Mouse (Mus musculus): ENCODE measurements around the gene Scml4.

The Scml4 gene

GRCm38 (mm10) chr10:42860159-42860911 lies at the start of gene Scml4:
Gene Scml4, plus strand, starts transcription at chr10:42860370.
- DNase-seq (ENCODE audit: low read depth, low spot score): peak; percentile 81

- DNase-seq (ENCODE audit: low read depth, low spot score): no peak
Observed at GRCm38 (mm10) chr10:42825923-42826322, 34.2 kb upstream of the Scml4 start.

GRCm38 (mm10) chr10:42827155-42827554 lies 33.0 kb upstream of the Scml4 start:
- no peak for DNase-seq (ENCODE audit: low read depth, low spot score)

- no peak for DNase-seq (ENCODE audit: low read depth, low spot score)
Observed at GRCm38 (mm10) chr10:42830007-42830406, 30.2 kb upstream of the Scml4 start.

GRCm38 (mm10) chr10:42830409-42830808 lies 29.8 kb upstream of the Scml4 start:
- DNase-seq (ENCODE audit: low read depth, low spot score): no peak

- DNase-seq (ENCODE audit: low read depth, low spot score): no peak
Observed at GRCm38 (mm10) chr10:42832677-42833076, 27.5 kb upstream of the Scml4 start.

GRCm38 (mm10) chr10:42833871-42834727 lies 26.1 kb upstream of the Scml4 start:
- DNase-seq (ENCODE audit: low read depth, low spot score): no peak

- no peak for DNase-seq (ENCODE audit: low read depth, low spot score)
Observed at GRCm38 (mm10) chr10:42838106-42838505, 22.1 kb upstream of the Scml4 start.

- no peak for DNase-seq (ENCODE audit: low read depth, low spot score)
Observed at GRCm38 (mm10) chr10:42838736-42839135, 21.4 kb upstream of the Scml4 start.

- no peak for DNase-seq (ENCODE audit: low read depth, low spot score)
Observed at GRCm38 (mm10) chr10:42840036-42840435, 20.1 kb upstream of the Scml4 start.

- no peak for DNase-seq (ENCODE audit: low read depth, low spot score)
Observed at GRCm38 (mm10) chr10:42841531-42842195, 18.5 kb upstream of the Scml4 start.

- DNase-seq (ENCODE audit: low read depth, low spot score): peak; percentile 65
Observed at GRCm38 (mm10) chr10:42842358-42842757, 17.8 kb upstream of the Scml4 start.

- peak; percentile 73 for DNase-seq (ENCODE audit: low read depth, low spot score)
Observed at GRCm38 (mm10) chr10:42843416-42843815, 16.8 kb upstream of the Scml4 start.

- no peak for DNase-seq (ENCODE audit: low read depth, low spot score)
Observed at GRCm38 (mm10) chr10:42845480-42845879, 14.7 kb upstream of the Scml4 start.

GRCm38 (mm10) chr10:42848179-42849080 lies 11.7 kb upstream of the Scml4 start:
- DNase-seq (ENCODE audit: low read depth, low spot score): no peak

- DNase-seq (ENCODE audit: low read depth, low spot score): no peak
Observed at GRCm38 (mm10) chr10:42849081-42849400, 11.1 kb upstream of the Scml4 start.

- DNase-seq (ENCODE audit: low read depth, low spot score): no peak
Observed at GRCm38 (mm10) chr10:42854838-42855237, 5.3 kb upstream of the Scml4 start.

GRCm38 (mm10) chr10:42855250-42855649 lies 4.9 kb upstream of the Scml4 start:
- DNase-seq (ENCODE audit: low read depth, low spot score): no peak

- no peak for DNase-seq (ENCODE audit: low read depth, low spot score)
Observed at GRCm38 (mm10) chr10:42856574-42856973, 3.6 kb upstream of the Scml4 start.

- no peak for DNase-seq (ENCODE audit: low read depth, low spot score)
Observed at GRCm38 (mm10) chr10:42857021-42857420, 3.1 kb upstream of the Scml4 start.

GRCm38 (mm10) chr10:42859781-42860158 lies 400 bp upstream of the Scml4 start:
- DNase-seq (ENCODE audit: low read depth, low spot score): no peak
